Mouse (Mus musculus): ENCODE measurements around the gene Alx1. TPM values are rescaled to one million over a fixed set of nuclear protein-coding genes. Genes with fewer than 3 reads are reported as not detected.
A peak's percentile ranks its signal among the peaks of the same experiment; 100 is the strongest.

Gene Alx1
- polyA plus RNA-seq (2015; fragmentation: Nextera tagmentation; extraction: Ambion mirVana) = 0.10 and 0.15 TPM in 2 replicates

- no peak for ATAC-seq (ENCODE audit: insufficient read depth, low FRiP score)
- Histone ChIP-seq H3K27ac (ENCODE audit: low read length) (no peak within 1 kb of the TSS), H3K27me3 (ENCODE audit: control insufficient read depth, insufficient read depth, low read length) (peaks cover 77% of the 10 kb centered on the region), H3K4me1 (ENCODE audit: control insufficient read depth, insufficient read depth, low read length) (peaks cover 3% of the 10 kb centered on the region; the same call in 1 of the 2 replicates), H3K9ac (ENCODE audit: low read length) (no peak within 1 kb of the TSS), H3K4me2 (ENCODE audit: low read depth, low read length) (no peak within 1 kb of the TSS), H3K9me3 (replicated peaks; ENCODE audit: control insufficient read depth, low read length) (no peaks in the 10 kb centered on the region), H3K4me3 (replicated peaks; ENCODE audit: low read length) (peak within 1 kb of the TSS; percentile 38; the same call in 1 of the 2 replicates), H3K36me3 (ENCODE audit: control insufficient read depth, insufficient read depth, low read length) (no peaks in the 10 kb centered on the region)
- WGBS = 2% methylated on average over 32 of the region's 32 CpGs
Measured at GRCm38 (mm10) chr10:103029730-103030490, at the start of gene Alx1. Gene Alx1, minus strand, starts transcription at chr10:103030215.

GRCm38 (mm10) chr10:103049593-103049992 is 19.6 kb upstream of the Alx1 start:
- H3K9ac ChIP-seq (ENCODE audit: low read length) = no peak overlapping the region
- no peak overlapping the region for H3K4me2 ChIP-seq (ENCODE audit: low read depth, low read length)
- H3K27ac ChIP-seq (ENCODE audit: low read length) = no peak overlapping the region
- no peaks in the 10 kb centered on the region for H3K36me3 ChIP-seq (ENCODE audit: control insufficient read depth, insufficient read depth, low read length)
- no peak overlapping the region for H3K4me3 ChIP-seq (replicated peaks; ENCODE audit: low read length)
- no peak for ATAC-seq (ENCODE audit: insufficient read depth, low FRiP score)
- 87% methylated on average over 2 of the region's 2 CpGs for WGBS
- no peaks in the 10 kb centered on the region for H3K4me1 ChIP-seq (ENCODE audit: control insufficient read depth, insufficient read depth, low read length)
- H3K27me3 ChIP-seq (ENCODE audit: control insufficient read depth, insufficient read depth, low read length) = no peaks in the 10 kb centered on the region
- no peaks in the 10 kb centered on the region for H3K9me3 ChIP-seq (replicated peaks; ENCODE audit: control insufficient read depth, low read length)

GRCm38 (mm10) chr10:103046623-103047022 is 16.6 kb upstream of the Alx1 start:
- 63% methylated on average over 3 of the region's 3 CpGs for WGBS
- H3K9ac ChIP-seq (ENCODE audit: low read length) = no peak overlapping the region
- no peak for ATAC-seq (ENCODE audit: insufficient read depth, low FRiP score)

DNA sequence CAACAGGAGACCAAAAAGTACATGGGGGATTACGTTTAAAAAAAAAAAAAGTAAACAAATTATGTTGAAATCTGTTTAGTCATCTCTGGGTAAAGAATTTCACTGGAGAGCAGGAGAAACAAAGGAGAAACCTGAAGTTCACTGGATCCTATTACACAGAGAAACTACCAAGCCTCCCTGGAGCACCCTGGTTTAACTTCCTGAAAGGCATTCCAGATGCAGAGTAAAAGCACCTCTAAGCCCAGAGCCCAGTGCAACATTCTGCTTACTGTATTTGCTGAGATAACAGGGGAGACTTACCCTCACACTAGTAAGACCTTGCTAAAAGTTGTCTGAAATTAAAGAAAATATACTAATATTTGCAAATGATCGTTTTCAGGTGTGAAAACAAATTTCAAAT is 15.0 kb upstream of the Alx1 start:
- no peaks in the 10 kb centered on the region for H3K4me1 ChIP-seq (ENCODE audit: control insufficient read depth, insufficient read depth, low read length)
- H3K4me3 ChIP-seq (replicated peaks; ENCODE audit: low read length) = no peak overlapping the region
- no peak for ATAC-seq (ENCODE audit: insufficient read depth, low FRiP score)
- no peaks in the 10 kb centered on the region for H3K27me3 ChIP-seq (ENCODE audit: control insufficient read depth, insufficient read depth, low read length)
- H3K9ac ChIP-seq (ENCODE audit: low read length) = no peak overlapping the region
- no peak overlapping the region for H3K4me2 ChIP-seq (ENCODE audit: low read depth, low read length)
- 43% methylated on average over 2 of the region's 2 CpGs for WGBS
- no peak overlapping the region for H3K27ac ChIP-seq (ENCODE audit: low read length)
- no peaks in the 10 kb centered on the region for H3K9me3 ChIP-seq (replicated peaks; ENCODE audit: control insufficient read depth, low read length)
- H3K36me3 ChIP-seq (ENCODE audit: control insufficient read depth, insufficient read depth, low read length) = no peaks in the 10 kb centered on the region

More at GRCm38 (mm10) chr10:103046623-103047022, 16.6 kb upstream of the Alx1 start:
- H3K27ac ChIP-seq (ENCODE audit: low read length) = no peak overlapping the region
- H3K4me2 ChIP-seq (ENCODE audit: low read depth, low read length) = no peak overlapping the region
- H3K27me3 ChIP-seq (ENCODE audit: control insufficient read depth, insufficient read depth, low read length) = no peaks in the 10 kb centered on the region
- H3K9me3 ChIP-seq (replicated peaks; ENCODE audit: control insufficient read depth, low read length) = no peaks in the 10 kb centered on the region
- H3K4me1 ChIP-seq (ENCODE audit: control insufficient read depth, insufficient read depth, low read length) = no peaks in the 10 kb centered on the region
- H3K4me3 ChIP-seq (replicated peaks; ENCODE audit: low read length) = no peak overlapping the region
- H3K36me3 ChIP-seq (ENCODE audit: control insufficient read depth, insufficient read depth, low read length) = no peaks in the 10 kb centered on the region

- Histone ChIP-seq H3K4me1 (ENCODE audit: control insufficient read depth, insufficient read depth, low read length) (no peaks in the 10 kb centered on the region), H3K27me3 (ENCODE audit: control insufficient read depth, insufficient read depth, low read length) (peaks cover 40% of the 10 kb centered on the region), H3K9ac (ENCODE audit: low read length) (no peak overlapping the region), H3K4me3 (replicated peaks; ENCODE audit: low read length) (no peak overlapping the region), H3K9me3 (replicated peaks; ENCODE audit: control insufficient read depth, low read length) (no peaks in the 10 kb centered on the region), H3K36me3 (ENCODE audit: control insufficient read depth, insufficient read depth, low read length) (no peaks in the 10 kb centered on the region), H3K27ac (ENCODE audit: low read length) (no peak overlapping the region), H3K4me2 (ENCODE audit: low read depth, low read length) (no peak overlapping the region)
- WGBS = 4% methylated on average over 14 of the region's 14 CpGs
- ATAC-seq (ENCODE audit: insufficient read depth, low FRiP score) = no peak
Measured at GRCm38 (mm10) chr10:103035002-103035640, 5.1 kb upstream of the Alx1 start.

DNA sequence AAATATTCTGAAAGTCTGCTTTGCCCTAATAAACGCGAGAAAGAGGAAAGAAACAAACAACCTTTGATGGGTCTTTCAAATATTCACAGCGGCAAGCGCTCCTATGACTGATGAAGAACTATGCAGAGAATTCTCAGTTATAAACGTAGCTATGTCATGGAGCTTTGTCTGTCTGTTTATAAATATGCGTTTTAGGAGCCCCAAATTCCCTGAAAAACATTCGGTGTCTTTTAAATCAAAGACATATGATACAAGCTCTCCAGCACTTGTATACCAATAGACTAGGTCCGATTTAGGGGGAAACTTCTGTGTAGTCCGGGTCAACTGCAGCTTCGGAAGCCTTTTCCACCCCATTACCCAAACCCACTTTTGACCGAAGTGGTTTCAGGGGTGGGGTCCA is 916 bp upstream of the Alx1 start:
- H3K4me1 ChIP-seq (ENCODE audit: control insufficient read depth, insufficient read depth, low read length) = peaks cover 3% of the 10 kb centered on the region; the same call in 1 of the 2 replicates
- peaks cover 75% of the 10 kb centered on the region for H3K27me3 ChIP-seq (ENCODE audit: control insufficient read depth, insufficient read depth, low read length)
- H3K4me2 ChIP-seq (ENCODE audit: low read depth, low read length) = no peak overlapping the region
- H3K36me3 ChIP-seq (ENCODE audit: control insufficient read depth, insufficient read depth, low read length) = no peaks in the 10 kb centered on the region
- no peak overlapping the region for H3K9ac ChIP-seq (ENCODE audit: low read length)
- no peak overlapping the region for H3K27ac ChIP-seq (ENCODE audit: low read length)
- no peak overlapping the region for H3K4me3 ChIP-seq (replicated peaks; ENCODE audit: low read length)
- WGBS = 4% methylated on average over 11 of the region's 11 CpGs
- ATAC-seq (ENCODE audit: insufficient read depth, low FRiP score) = no peak
- no peaks in the 10 kb centered on the region for H3K9me3 ChIP-seq (replicated peaks; ENCODE audit: control insufficient read depth, low read length)

- WGBS = 2% methylated on average over 23 of the region's 23 CpGs
- H3K4me2 ChIP-seq (ENCODE audit: low read depth, low read length) = no peak overlapping the region
Measured at GRCm38 (mm10) chr10:103029132-103029729, 784 bp downstream of the Alx1 start.

GRCm38 (mm10) chr10:103028253-103029131 is 1.5 kb downstream of the Alx1 start:
- Histone ChIP-seq H3K9me3 (replicated peaks; ENCODE audit: control insufficient read depth, low read length) (no peaks in the 10 kb centered on the region), H3K4me2 (ENCODE audit: low read depth, low read length) (peak overlapping the region; percentile 54), H3K27ac (ENCODE audit: low read length) (no peak overlapping the region), H3K9ac (ENCODE audit: low read length) (no peak overlapping the region), H3K4me1 (ENCODE audit: control insufficient read depth, insufficient read depth, low read length) (peaks cover 3% of the 10 kb centered on the region; the same call in 1 of the 2 replicates), H3K36me3 (ENCODE audit: control insufficient read depth, insufficient read depth, low read length) (no peaks in the 10 kb centered on the region), H3K27me3 (ENCODE audit: control insufficient read depth, insufficient read depth, low read length) (peaks cover 75% of the 10 kb centered on the region), H3K4me3 (replicated peaks; ENCODE audit: low read length) (peak overlapping the region; percentile 38)
- under 1% methylated on average over 50 of the region's 50 CpGs for WGBS
- peak; percentile 68; the same call in 1 of the 2 replicates for ATAC-seq (ENCODE audit: insufficient read depth, low FRiP score)

More at GRCm38 (mm10) chr10:103029132-103029729, 784 bp downstream of the Alx1 start:
- ATAC-seq (ENCODE audit: insufficient read depth, low FRiP score) = no peak
- Histone ChIP-seq H3K36me3 (ENCODE audit: control insufficient read depth, insufficient read depth, low read length) (no peaks in the 10 kb centered on the region), H3K27ac (ENCODE audit: low read length) (no peak overlapping the region), H3K4me3 (replicated peaks; ENCODE audit: low read length) (peak overlapping the region; percentile 38; the same call in 1 of the 2 replicates), H3K4me1 (ENCODE audit: control insufficient read depth, insufficient read depth, low read length) (peaks cover 3% of the 10 kb centered on the region; the same call in 1 of the 2 replicates), H3K27me3 (ENCODE audit: control insufficient read depth, insufficient read depth, low read length) (peaks cover 71% of the 10 kb centered on the region), H3K9ac (ENCODE audit: low read length) (no peak overlapping the region), H3K9me3 (replicated peaks; ENCODE audit: control insufficient read depth, low read length) (no peaks in the 10 kb centered on the region)

Measured in stomach, embryonic 16.5 days (tissue).